Mouse (Mus musculus) T-helper 2 cell (primary cell): ENCODE results near the gene Flt3l.
"Not testable (repeated sequence)": the region's sequence is repeated elsewhere in the genome, so short reads cannot be mapped to it uniquely, and the experiment has no call there.

Experiments used
- in situ Hi-C: fragments of 300-600 bp; cut with MboI, MseI; formaldehyde crosslinking; loops from one replicate; pipeline ENCODE4 v1.15.1; 2025; ENCODE audit warnings: high pct_unique_total_duplicates

Flt3l gene

DNA sequence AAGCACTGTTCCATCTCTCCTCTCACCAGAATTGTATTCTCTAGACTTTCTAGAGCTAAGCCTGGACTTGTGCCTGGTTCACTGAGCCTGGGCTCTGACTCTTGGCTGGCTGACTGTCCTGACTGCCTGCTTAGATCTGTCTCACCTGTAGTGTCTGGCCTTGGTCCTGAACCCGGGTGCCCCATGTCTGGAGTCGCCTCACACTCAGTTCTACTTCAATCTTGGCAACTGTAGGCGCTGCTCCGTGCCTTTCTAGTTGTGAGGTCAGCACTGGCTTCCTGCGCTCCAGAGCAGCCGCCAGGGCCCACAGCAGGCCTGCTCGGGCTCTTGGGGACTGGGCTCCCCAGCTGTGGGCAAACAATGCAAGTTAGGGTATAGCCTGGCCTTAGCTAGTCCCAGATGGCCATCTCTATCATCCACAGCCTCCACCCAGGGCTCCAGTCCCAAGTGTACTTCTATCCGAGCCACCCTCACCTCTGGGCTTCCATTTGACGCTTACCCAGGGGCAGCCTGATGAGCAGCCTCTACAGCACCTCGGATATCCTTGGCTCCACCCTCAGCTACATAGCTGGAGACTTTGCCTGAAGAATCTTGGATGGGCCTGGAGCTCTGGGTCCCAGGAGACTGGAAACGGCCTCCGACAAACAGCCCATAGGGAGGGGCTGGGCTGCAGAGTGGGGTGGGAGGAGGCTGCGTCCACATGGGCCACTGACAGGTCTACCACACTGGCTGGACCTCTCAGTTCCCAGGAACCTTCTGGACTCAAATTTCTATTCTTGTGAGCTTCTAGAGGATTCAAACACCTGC is 8.3 kb upstream of the Flt3l start:
- in situ Hi-C loops, result no loop called here

DNA sequence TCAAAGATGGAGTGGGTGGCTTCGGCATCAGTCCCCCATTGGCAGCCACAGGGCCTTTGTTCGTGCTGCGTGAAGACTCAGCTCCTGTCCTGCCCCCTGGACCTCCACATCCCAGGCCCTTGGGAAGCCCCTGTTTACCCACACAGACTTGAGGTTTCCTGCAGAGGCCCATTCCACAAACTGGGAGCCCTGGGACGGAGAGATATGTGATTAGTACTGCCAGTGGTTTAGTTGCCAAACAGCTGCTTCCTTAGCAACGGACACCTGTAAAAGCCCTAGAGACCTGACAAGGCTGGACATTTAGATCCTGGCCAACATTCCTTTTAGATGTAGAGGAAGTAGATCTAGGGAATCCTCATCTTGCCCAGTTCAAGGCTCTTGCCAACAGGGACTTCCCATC is 5.7 kb upstream of the Flt3l start:
- in situ Hi-C loops, result no loop called here

DNA sequence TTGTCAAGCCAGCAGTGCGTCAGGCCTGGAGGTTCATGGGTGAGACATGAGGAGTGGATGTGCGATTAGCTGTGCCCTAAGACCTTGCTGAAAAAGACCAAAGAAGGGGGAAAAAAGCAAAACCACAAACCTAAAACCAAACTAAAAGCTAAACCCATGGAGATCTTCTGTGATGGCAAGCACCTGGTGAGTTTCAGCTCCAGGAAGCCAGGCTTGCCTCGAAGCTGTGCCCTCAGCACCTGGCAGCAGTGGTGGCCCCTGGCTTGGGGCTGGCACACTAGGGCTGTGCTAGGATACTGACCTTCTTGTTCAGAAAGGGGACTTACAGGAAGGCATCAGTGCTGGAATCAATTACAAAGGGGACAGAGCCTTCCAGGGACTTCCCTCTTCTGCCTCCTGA is 5.1 kb upstream of the Flt3l start:
- in situ Hi-C loops, result no loop called here

DNA sequence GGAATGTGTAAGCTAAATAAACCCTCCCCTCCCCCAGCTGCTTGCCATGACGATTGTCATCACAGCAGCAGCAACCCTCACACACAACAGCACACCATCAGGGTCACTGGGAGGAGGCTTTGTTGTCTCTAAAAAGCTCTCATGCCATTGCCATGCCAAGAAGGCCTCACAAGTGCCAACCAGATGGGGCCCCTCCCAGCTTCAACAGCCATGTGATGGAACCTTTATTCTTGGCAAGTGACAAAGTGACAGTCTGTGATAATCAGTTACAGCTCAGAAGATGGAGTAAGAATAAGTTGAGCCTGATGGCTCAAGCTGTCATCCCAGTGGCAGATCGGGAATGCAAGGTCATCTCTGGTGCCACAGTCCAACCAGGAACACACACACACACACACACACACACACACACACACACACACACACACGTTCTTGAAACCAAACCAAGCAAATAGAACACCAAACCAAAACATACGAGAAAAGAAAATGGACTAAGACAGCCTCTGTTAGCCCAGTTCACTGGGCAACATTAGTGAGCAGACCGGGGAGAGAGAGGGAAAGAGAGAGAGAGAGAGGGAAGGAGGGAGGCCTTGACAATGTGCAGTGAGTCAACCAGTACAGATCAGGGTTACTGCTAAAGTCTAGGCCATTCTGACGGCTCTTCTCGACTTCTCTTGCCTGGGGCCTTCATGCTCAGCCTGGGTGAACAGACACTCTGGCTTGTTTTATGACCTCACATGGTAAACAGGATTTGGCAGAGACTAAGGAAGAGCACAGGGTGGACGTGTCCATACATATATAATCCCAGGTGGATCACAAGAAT is 3.9 kb upstream of the Flt3l start:
- in situ Hi-C loops, result no loop called here

DNA sequence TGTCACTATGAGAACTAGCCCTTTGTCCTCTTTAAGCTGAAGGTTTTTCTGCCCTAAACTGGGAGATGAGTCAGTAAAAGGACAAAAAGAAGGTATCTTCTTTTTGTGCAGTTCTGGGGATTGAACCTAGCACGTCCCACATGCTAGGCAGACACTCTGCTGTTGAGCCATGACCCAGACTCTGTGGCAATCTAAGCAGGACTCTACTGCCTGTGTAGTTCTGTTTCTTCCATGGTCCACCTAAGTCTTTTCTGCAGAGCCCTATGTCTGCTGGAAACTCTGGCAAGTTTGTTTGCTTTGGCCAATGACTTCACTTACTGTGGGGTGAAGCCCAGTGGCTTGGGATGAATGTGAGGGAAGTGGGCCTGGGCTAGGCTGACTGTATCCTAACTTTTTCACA is 2.2 kb upstream of the Flt3l start:
- in situ Hi-C loops, result no loop called here

DNA sequence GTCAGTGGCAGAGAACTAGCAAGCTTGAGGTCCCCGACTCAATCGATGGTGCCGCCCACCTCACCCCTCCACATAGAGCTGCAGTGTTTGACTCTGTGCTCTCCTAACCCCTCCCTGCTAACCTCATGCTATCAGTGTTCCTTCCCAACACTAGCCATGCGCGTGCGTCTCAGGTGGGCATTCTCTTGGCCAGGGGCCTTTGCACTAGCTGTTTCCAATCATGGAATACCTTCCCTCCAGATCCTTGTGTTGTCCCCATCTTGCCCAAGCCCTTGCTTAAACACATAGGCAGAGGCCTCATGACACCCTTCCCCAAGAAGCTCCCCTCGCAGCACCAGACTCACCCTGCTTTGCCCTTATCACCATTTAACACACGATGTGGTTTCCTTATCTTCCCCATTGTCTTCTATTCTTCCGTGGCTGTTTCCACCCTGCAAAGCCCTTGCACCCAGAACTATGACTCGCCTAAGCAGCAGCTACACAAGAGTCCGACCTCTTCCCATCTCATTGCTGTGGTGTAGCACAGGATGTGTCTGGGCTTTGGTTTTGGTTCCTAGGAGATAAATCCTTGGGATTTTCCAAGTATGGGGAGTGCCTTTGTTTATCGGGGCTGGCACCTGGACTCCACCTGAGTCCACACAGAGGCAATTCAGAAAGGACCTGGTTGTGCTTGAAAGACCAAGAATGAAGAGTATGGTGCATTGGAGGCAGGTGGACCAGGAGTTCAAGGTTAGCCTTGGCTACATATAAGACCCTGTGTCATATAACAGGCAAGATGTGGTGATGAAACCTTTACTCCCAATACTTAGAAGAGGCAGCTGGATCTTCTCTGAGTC is 1.2 kb upstream of the Flt3l start:
- in situ Hi-C loops, result no loop called here

DNA sequence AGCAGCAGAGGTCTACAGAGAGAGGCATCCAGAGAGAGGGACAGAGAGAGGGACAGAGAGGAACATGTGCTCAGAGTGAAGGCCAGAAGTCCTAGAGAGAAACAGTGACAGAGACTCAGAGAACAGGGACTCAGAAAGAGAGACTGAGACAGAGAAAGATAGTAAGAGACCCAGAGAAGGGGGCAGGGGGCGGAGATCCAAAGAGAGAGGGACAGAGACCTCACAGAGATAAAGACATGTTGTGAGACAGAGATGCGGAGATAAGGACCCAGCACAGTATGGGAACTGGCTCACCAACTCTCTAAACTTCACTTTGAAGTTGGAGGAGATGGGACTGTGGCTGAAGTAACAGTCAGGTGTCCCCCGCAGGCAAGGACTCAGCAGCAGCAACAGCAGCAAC is 862 bp downstream of the Flt3l start:
- in situ Hi-C loops, result no loop called here

DNA sequence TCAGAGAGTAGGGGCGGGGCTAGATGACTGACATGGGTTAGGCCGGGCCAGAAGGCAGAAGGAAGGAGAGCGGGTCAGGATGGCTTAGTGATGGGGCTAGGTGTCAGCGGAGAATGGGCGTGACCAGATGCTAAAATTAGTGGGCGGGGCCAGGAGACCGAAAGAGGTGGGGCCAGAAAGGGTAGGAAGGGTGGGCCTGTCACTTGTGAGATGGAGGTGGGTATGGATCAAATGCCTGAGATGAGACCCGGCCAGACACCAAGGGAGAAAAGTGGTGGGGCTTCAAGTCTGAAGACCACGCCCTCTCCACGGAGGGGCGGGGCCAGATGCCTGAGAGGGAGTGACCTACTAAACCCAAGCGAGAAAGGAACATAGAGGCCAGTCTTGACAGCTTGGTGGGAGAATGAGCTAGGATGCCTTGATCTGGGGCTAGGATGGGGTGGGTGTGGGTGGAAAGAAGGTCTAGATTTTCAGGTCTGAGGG is 1.6 kb downstream of the Flt3l start:
- in situ Hi-C loops, result no loop called here

DNA sequence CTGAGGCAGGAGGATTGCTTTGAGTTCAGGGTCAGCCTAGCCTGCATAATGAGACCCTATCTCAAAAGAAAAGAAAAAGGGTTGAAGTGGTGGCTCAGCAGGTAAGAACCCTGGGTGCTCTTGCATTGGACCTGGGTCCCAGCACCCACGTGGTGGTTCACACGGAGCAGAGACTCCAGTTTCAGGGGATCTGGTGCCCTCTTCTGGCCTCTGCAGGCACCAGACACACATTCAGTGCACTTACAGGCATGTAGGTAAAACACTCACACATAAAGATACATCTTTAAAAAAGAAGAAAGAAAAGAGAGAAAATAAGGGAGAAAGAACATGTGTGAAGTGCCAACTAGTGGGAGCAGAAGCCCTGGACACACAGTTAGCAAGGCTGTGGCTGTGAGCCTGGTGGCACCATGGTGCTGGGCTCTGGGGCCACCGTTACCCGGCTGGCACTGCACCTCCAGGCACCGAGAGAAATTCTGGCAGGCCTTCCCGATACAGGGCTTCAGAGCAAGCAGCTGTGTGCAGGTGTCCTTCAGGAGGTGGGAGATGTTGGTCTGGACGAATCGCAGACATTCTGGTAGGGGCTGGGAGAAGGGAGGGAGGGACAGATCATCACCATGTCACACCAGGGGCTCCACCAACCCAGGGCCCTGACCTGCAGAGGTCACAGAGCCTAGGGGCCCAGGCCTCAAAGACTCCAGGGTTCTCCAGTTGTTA is 2.6 kb downstream of the Flt3l start:
- in situ Hi-C loops, result no loop called here

DNA sequence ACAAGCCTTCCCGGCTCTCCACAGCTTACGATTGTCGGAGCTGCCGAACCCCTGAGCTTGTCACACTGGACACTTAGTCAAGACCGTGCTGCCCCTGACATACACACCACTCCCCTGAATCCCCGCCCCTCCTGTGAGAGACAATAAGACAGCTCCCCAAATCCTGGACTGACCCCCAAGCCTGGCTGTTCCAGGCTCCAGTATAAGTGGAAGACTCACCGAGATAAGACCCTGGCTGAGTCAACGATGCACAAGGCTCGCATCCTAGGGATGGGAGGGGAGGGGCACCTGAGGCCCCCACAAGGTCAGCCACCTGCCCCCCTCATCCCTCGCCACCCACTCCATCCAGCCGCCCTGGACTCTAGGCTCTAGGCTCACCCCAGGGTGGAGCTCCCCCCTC is 4.4 kb downstream of the Flt3l start:
- in situ Hi-C loops, result no loop called here

DNA sequence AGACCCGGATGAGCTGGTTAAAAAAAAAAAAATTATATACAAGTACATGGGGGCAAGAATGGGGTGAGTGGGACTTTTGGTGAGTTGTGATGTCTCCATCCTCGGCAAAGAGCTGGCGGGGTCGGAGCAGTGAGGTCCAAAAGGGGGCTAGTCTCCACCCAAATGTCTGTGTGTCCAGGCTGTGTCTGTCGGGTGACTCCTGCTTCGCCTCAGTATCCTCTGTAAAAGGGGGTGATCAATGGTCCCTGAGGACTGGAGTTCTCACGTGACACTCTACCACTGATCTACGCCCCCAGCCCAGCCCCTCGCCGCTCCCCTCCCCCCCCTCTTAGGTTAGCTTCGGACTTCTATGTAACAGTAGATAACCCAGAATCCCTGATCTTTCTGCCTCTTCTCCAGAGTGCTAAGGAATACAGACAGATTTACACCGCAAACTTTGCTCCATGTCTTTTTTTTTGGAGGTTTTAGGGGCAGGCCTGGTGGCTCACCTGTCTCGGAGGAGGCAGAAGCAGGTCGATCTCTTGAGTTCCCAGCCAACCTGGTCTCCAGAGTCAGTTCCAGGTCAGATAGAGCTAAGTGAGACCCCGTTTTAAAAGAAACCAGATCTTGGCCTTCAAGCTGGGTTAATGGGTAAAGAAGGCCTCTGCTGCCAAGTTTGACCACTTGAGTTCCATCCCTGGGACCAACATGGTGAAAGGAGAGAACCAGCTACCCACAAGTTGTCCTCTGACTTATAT is 6.3 kb downstream of the Flt3l start:
- in situ Hi-C loops, result no loop called here

DNA sequence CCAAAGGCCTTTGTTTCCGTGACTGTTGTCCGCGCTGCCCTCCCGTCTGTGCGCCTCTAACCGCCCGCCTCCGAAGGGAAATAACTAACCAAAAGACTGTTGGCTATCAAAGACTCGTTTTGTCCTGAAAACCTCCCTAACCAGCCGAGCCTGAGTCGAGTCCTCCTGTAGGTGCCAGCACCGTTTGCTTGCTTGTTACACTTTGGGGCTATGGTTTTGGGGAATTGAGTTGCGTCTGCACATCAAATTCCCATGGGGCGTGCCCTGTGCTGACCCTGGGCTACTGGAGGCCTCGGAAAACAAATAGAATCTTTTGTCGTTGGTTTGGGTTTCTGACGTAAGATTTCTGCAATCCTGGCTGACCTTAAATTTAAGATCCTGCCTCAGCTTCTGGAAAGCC is 6.9 kb downstream of the Flt3l start:
- in situ Hi-C loops, result no loop called here

DNA sequence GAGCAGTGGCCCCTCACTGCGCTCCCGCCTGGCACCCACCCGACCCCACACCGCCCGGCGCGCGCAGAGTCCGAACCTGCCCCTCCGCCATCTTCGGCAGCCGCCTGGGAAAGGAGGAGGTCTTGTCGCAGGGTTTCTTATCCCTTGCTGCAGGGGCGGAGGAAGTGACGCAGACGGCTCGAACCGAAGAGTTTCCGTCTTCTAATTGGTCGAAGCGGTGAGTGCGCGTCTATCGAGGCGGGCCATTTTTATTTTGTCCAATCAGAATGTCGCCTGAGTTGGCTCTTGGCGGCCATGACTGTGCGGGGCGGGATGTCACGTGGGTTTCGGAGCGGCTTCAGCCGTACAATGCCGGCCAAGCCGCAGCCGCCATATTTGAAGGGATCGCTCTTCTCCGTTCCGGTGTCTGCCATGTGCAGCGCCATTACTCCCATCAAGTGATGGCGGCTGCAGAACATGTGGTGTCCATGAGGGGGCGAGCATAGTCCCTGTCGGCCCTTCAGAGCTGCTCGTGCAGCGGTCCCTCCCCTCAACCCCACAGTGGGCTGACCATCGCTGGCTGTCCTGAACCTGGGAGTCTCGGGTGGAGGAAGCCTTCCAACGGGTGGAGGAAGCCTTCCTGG is 7.5 kb downstream of the Flt3l start, which contains the start of gene Rpl13a:
Gene Rpl13a, minus strand, starts transcription at position 138 of the 623 bp plus-strand sequence.
- in situ Hi-C loops, result no loop called here

DNA sequence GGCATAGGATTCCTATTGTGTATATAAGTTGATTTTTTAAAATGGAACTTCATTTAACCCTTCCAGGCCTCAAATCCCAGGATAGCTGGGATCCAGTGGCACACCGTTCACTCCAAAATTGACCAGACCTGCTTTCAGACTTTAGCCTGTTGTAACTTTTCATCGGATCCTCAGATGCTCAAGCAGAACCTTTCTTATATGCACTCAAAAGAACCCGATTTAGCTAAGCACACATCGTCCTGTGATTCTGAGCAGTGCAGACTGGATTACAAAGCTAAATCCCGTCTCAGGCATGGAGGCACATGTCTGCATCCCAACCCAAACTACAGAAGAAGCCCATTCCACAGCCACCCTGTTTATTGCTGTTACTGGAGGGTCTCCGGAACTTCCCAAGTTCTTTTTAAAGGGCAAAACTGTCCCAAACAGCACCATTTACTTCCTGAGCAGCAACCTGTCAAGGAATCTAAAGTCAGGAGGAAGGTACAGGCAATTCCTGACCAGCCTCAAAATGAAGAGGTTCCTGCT is 8.5 kb downstream of the Flt3l start:
- in situ Hi-C loops, result no loop called here

DNA sequence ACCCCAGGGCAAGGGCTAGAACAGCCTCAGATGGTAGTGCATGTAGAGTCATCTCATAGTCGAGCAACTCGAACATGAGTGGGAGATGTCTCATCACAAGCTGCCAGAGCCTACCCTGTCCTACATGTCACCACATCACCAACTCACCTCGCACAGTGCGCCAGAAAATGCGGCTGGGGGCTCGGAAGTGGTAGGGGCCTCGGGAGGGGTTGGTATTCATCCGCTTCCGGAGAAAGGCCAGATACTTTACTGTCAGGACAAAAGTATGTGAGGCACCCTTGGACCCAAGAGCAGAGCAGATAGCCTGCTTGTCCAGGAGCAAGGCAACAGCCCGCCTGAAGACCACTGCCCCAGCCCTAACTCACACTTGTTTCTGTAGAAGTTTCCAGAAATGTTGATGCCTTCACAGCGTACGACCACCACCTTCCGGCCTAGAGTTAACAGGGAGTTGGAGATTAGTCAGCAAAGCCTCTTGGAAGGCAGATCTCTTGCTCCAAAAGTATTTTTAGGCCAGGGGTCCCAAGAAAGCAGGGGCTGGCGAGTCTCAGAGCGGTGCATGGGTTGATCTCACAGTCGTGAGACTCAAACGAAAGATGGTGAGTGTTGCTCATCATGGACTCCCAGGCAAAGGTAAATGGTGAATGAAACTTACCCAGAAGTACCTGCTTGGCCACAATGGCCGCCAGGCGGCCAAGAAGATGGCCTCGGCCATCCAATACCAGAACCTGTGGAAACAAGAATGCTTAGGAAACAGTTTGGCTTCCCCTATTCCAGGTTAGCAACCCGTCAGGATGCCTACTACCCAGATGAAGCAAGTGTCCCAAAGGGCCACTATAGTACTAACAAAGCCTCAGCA is 9.2 kb downstream of the Flt3l start:
- in situ Hi-C loops, result no loop called here

DNA sequence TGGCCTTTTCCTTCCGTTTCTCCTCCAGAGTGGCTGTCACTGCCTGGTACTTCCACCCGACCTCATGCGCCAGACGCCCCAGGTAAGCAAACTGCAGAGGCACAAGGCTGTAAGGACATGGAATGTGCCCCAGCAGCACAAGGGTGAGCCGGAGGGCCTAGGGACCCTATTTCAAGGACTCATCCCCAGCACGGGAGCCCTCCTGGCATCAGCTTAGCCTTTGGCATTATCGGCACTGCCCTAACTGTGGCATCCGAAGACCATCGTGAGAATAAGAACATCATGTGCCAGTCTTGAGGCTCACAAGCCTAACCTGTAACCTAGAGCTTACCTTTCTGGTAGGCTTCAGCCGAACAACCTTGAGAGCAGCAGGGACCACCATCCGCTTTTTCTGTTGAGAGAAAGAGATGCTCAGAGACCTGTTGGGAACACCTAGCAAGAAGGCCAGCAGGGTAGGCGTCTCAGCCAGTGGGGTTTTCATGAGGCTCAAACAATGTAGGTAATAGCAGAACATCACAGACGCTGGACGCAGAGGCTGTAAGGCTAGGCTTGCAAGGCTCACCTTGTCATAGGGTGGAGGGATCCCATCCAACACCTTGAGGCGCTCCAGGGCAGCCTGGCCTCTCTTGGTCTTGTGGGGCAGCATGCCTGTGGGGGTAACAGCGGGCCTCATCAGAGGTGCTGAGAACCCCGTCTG is 9.9 kb downstream of the Flt3l start:
- in situ Hi-C loops, result no loop called here

DNA sequence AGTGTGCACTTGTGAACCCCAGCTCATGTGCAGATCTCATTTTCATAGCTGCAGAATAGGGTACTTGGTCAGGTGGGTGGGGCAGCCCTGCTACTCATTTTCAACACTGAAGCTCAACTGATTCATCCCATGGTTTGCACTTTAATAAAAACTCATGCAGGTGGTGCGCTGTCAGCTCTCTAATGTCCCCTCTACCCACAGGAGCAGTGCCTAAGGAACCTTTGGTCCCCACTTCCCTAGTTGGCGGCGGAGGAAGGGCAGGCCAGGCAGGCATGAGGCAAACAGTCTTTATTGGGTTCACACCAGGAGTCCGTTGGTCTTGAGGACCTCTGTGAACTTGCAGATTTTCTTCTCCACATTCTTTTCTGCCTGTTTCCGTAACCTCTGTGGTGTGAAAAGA is 10.6 kb downstream of the Flt3l start:
- in situ Hi-C loops, result not testable (repeated sequence)

DNA sequence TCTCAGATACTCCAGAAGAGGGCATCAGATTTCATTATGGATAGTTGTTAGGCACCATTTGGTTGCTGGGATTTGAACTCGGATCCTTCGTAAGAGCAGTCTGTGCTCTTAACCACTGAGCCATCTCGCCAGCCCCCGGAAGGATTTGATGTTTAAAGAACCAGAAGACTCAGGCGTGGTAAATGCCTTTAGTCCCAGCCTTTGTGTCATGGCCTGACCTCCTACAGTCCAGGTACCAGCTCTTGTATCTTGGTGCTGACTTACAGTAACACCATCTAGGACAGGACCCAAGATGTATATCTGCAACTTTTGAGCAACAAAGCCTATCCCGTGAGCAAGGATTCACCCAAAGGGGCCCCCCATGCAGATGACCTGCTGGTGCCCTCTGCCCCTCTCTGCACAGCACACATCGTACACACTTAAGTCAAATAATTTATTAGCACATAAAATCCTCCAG is 11.1 kb downstream of the Flt3l start:
- in situ Hi-C loops, result no loop called here
